Mouse (Mus musculus) limb, embryonic 11.5 days (tissue): Measurements from ENCODE around the gene 6030445D17Rik. TPM values are rescaled to one million over a fixed set of nuclear protein-coding genes. Genes with fewer than 3 reads are reported as not detected.

Experiments
- ATAC-seq: fragments of 200-750 bp; cut with Nextera tagmentation; 2 replicates; pipeline ENCODE4 v1.8.0; 2017; ENCODE audit warnings: low read depth; ENCODE audit not compliant: insufficient number of reproducible peaks, low FRiP score, low TSS enrichment
- DNase-seq: peaks from one replicate; pipeline ENCODE4 v3.0.0-alpha.2; 2015; ENCODE audit warnings: low spot score
- H3K27ac ChIP-seq: fragments of 300-500 bp; sonication (generic); replicated peaks from 2 replicates; pipeline ENCODE4 v1.5.1; 2014; ENCODE audit warnings: low read depth, mild to moderate bottlenecking, low read length
- H3K27me3 ChIP-seq: fragments of 300-500 bp; sonication (generic); 2 replicates; pipeline ENCODE4 v1.6.1; 2014; ENCODE audit warnings: mild to moderate bottlenecking, low read length, mixed read lengths; ENCODE audit not compliant: control insufficient read depth, insufficient read depth
- H3K36me3 ChIP-seq: fragments of 300-500 bp; sonication (generic); 2 replicates; pipeline ENCODE4 v1.6.1; 2014; ENCODE audit warnings: mild to moderate bottlenecking, low read length, moderate library complexity, mixed read lengths; ENCODE audit not compliant: control insufficient read depth, insufficient read depth
- H3K4me1 ChIP-seq: fragments of 300-500 bp; sonication (generic); 2 replicates; pipeline ENCODE4 v1.6.1; 2014; ENCODE audit warnings: low read length, mixed read lengths; ENCODE audit not compliant: control insufficient read depth, insufficient read depth
- H3K4me2 ChIP-seq: fragments of 300-500 bp; sonication (generic); 2 replicates; pipeline ENCODE4 v1.6.1; 2014; ENCODE audit warnings: low read depth, mild to moderate bottlenecking, moderate library complexity; ENCODE audit not compliant: severe bottlenecking
- H3K4me3 ChIP-seq: fragments of 300-500 bp; sonication (generic); 2 replicates; pipeline ENCODE4 v1.5.1; 2014; ENCODE audit warnings: low read depth, low read length
- H3K9ac ChIP-seq: fragments of 300-500 bp; sonication (generic); 2 replicates; pipeline ENCODE4 v1.6.1; 2014; ENCODE audit warnings: mild to moderate bottlenecking, low read length
- H3K9me3 ChIP-seq: fragments of 300-500 bp; sonication (generic); 2 replicates; pipeline ENCODE4 v1.6.1; 2016; ENCODE audit warnings: low read length; ENCODE audit not compliant: control insufficient read depth
- WGBS: fragments of 180-500 bp; shearing (Covaris S2); extraction: QIAGEN DNeasy Blood & Tissue Kit; methylation state at CpG from one replicate; pipeline ENCODE4 v1.1.7; 2014; 5-methylcytosine and 5-hydroxymethylcytosine counted together
- polyA plus RNA-seq: library from polyadenylated mRNA; unstranded; fragments of >200 nt; fragmentation: Nextera tagmentation; extraction: Ambion mirVana; gene quantifications from 2 replicates; pipeline ENCODE4 v1.2.1, GENCODE M21; 2014

6030445D17Rik gene
- polyA plus RNA-seq, 1 experiment from 2014 or later: 0.08 TPM

GRCm38 (mm10) chr4:136431376-136431693, 30.7 kb upstream of the 6030445D17Rik start:
- 2% methylated on average over 3 of the region's 3 CpGs for WGBS
- Histone ChIP-seq H3K9ac (no peak overlapping the region), H3K4me2 (no peak overlapping the region), H3K4me3 (no peak overlapping the region), H3K27me3 (no peaks in the 10 kb centered on the region), H3K4me1 (0 out of 2 replicates have a peak, but pooled peaks cover 5% of the 10 kb centered on the region), H3K9me3 (no peaks in the 10 kb centered on the region), H3K27ac (no peak overlapping the region), H3K36me3 (no peaks in the 10 kb centered on the region)
- DNase-seq (peak; percentile 86), ATAC-seq (no peak)

GRCm38 (mm10) chr4:136434029-136434428, 28.0 kb upstream of the 6030445D17Rik start:
- H3K4me2 ChIP-seq: no peak overlapping the region
- H3K9ac ChIP-seq: no peak overlapping the region
- H3K27ac ChIP-seq: no peak overlapping the region
- no peaks in the 10 kb centered on the region for H3K27me3 ChIP-seq
- no peaks in the 10 kb centered on the region for H3K36me3 ChIP-seq
- no peak for DNase-seq
- no peak for ATAC-seq
- no peaks in the 10 kb centered on the region for H3K9me3 ChIP-seq
- H3K4me1 ChIP-seq: 0 out of 2 replicates have a peak, but pooled peaks cover 5% of the 10 kb centered on the region
- WGBS: 85% methylated on average over 4 of the region's 4 CpGs
- H3K4me3 ChIP-seq: no peak overlapping the region

GRCm38 (mm10) chr4:136439106-136439505, 22.9 kb upstream of the 6030445D17Rik start:
- 68% methylated on average over 4 of the region's 4 CpGs for WGBS

GRCm38 (mm10) chr4:136441354-136442043, 20.6 kb upstream of the 6030445D17Rik start:
- Histone ChIP-seq H3K9ac (no peak overlapping the region), H3K4me3 (no peak overlapping the region), H3K4me1 (no peaks in the 10 kb centered on the region), H3K27me3 (no peaks in the 10 kb centered on the region), H3K9me3 (no peaks in the 10 kb centered on the region), H3K4me2 (no peak overlapping the region), H3K27ac (no peak overlapping the region), H3K36me3 (no peaks in the 10 kb centered on the region)
- ATAC-seq: no peak
- 88% methylated on average over 15 of the region's 15 CpGs for WGBS
- no peak for DNase-seq

More at GRCm38 (mm10) chr4:136439106-136439505, 22.9 kb upstream of the 6030445D17Rik start:
- H3K9ac ChIP-seq: no peak overlapping the region
- H3K9me3 ChIP-seq: no peaks in the 10 kb centered on the region
- DNase-seq (no peak), ATAC-seq (no peak)
- no peaks in the 10 kb centered on the region for H3K4me1 ChIP-seq
- H3K27me3 ChIP-seq: no peaks in the 10 kb centered on the region
- no peak overlapping the region for H3K27ac ChIP-seq
- no peak overlapping the region for H3K4me3 ChIP-seq
- no peak overlapping the region for H3K4me2 ChIP-seq
- no peaks in the 10 kb centered on the region for H3K36me3 ChIP-seq

GRCm38 (mm10) chr4:136444561-136444960, 17.5 kb upstream of the 6030445D17Rik start:
- H3K9me3 ChIP-seq: no peaks in the 10 kb centered on the region

GRCm38 (mm10) chr4:136449795-136450194, 12.3 kb upstream of the 6030445D17Rik start:
- H3K9ac ChIP-seq: no peak overlapping the region
- no peak overlapping the region for H3K27ac ChIP-seq
- ATAC-seq (no peak), DNase-seq (no peak)
- WGBS: 91% methylated on average over 5 of the region's 5 CpGs
- H3K9me3 ChIP-seq: no peaks in the 10 kb centered on the region
- no peaks in the 10 kb centered on the region for H3K36me3 ChIP-seq
- no peak overlapping the region for H3K4me3 ChIP-seq
- H3K4me2 ChIP-seq: no peak overlapping the region
- no peaks in the 10 kb centered on the region for H3K27me3 ChIP-seq
- H3K4me1 ChIP-seq: no peaks in the 10 kb centered on the region

More at GRCm38 (mm10) chr4:136444561-136444960, 17.5 kb upstream of the 6030445D17Rik start:
- no peak overlapping the region for H3K4me2 ChIP-seq
- no peak overlapping the region for H3K27ac ChIP-seq
- no peak overlapping the region for H3K4me3 ChIP-seq
- ATAC-seq (no peak), DNase-seq (no peak)
- H3K4me1 ChIP-seq: no peaks in the 10 kb centered on the region
- no peak overlapping the region for H3K9ac ChIP-seq
- H3K36me3 ChIP-seq: no peaks in the 10 kb centered on the region
- no peaks in the 10 kb centered on the region for H3K27me3 ChIP-seq
- 80% methylated on average over 4 of the region's 4 CpGs for WGBS

- 71% methylated on average over 4 of the region's 4 CpGs for WGBS
- Histone ChIP-seq H3K9ac (no peak overlapping the region), H3K36me3 (no peaks in the 10 kb centered on the region), H3K27ac (no peak overlapping the region), H3K4me2 (no peak overlapping the region), H3K4me1 (peaks cover 2% of the 10 kb centered on the region; the same call in 1 of the 2 replicates), H3K4me3 (no peak overlapping the region), H3K27me3 (no peaks in the 10 kb centered on the region), H3K9me3 (no peaks in the 10 kb centered on the region)
- no peak for ATAC-seq
- DNase-seq: no peak
Measured at GRCm38 (mm10) chr4:136450271-136450670, 11.8 kb upstream of the 6030445D17Rik start.

GRCm38 (mm10) chr4:136451564-136451963, 10.5 kb upstream of the 6030445D17Rik start:
- Histone ChIP-seq H3K27ac (no peak overlapping the region), H3K27me3 (no peaks in the 10 kb centered on the region), H3K4me3 (no peak overlapping the region), H3K4me1 (peaks cover 2% of the 10 kb centered on the region; the same call in 1 of the 2 replicates), H3K9me3 (no peaks in the 10 kb centered on the region), H3K36me3 (no peaks in the 10 kb centered on the region), H3K4me2 (no peak overlapping the region), H3K9ac (no peak overlapping the region)
- no peak for DNase-seq
- 15% methylated on average over 6 of the region's 6 CpGs for WGBS
- ATAC-seq: no peak

- Histone ChIP-seq H3K4me2 (no peak overlapping the region), H3K36me3 (no peaks in the 10 kb centered on the region), H3K9ac (no peak overlapping the region), H3K9me3 (no peaks in the 10 kb centered on the region), H3K27ac (no peak overlapping the region), H3K27me3 (no peaks in the 10 kb centered on the region), H3K4me1 (peaks cover 2% of the 10 kb centered on the region; the same call in 1 of the 2 replicates), H3K4me3 (no peak overlapping the region)
- no peak for ATAC-seq
- no peak for DNase-seq
- WGBS: 76% methylated on average over 3 of the region's 3 CpGs
Measured at GRCm38 (mm10) chr4:136452286-136452685, 9.8 kb upstream of the 6030445D17Rik start.
